Mouse (Mus musculus): ENCODE results near the gene Peg12. TPM values are rescaled to one million over a fixed set of nuclear protein-coding genes. Genes with fewer than 3 reads are reported as not detected.

The Peg12 gene
- polyA plus RNA-seq (2012; rRNA removed) (0.44 and 0.69 TPM in 2 replicates), polyA plus RNA-seq (2014; fragmentation: Nextera tagmentation; extraction: Ambion mirVana) (1.7 and 2.5 TPM in 2 replicates)

GRCm38 (mm10) chr7:62463878-62464755, at the start of gene Peg12:
Gene Peg12 (minus strand): TSS chr7:62464510.
- H3K9ac ChIP-seq (replicated peaks): peak within 1 kb of the TSS; percentile 7; the same call in 1 of the 2 replicates
- H3K4me3 ChIP-seq (ENCODE audit: insufficient read depth in 1 of 2, low read depth in 2 of 2, low read length in 2 of 2): peak within 1 kb of the TSS; percentile 40 to 43
- 11% methylated on average over 70 of the region's 82 CpGs for WGBS (ENCODE audit: insufficient replicate concordance)

GRCm38 (mm10) chr7:62486139-62486538, 21.8 kb upstream of the Peg12 start:
- Histone ChIP-seq H3K9me3 (ENCODE audit: control insufficient read depth, low read length) (no peaks in the 10 kb centered on the region), H3K4me1 (replicated peaks; ENCODE audit: control insufficient read depth in 2 of 2, insufficient read depth in 2 of 2, low read length in 1 of 2) (no peaks in the 10 kb centered on the region), H3K4me3 (ENCODE audit: insufficient read depth in 1 of 2, low read depth in 2 of 2, low read length in 2 of 2) (no peak overlapping the region), H3K9ac (replicated peaks) (no peak overlapping the region), H3K4me2 (ENCODE audit: low read depth) (no peak overlapping the region), H3K27ac (no peak overlapping the region), H3K36me3 (replicated peaks; ENCODE audit: control insufficient read depth, insufficient read depth, low read depth) (no peaks in the 10 kb centered on the region), H3K27me3 (ENCODE audit: control insufficient read depth, insufficient read depth, low read length) (no peaks in the 10 kb centered on the region)
- ATAC-seq (ENCODE audit: insufficient read depth): no peak
- TF ChIP-seq CTCF (IDR thresholded peaks at IDR 0.05; ENCODE audit: low read depth) (no peak), EP300 (IDR thresholded peaks at IDR 0.05; ENCODE audit: low read depth) (no peak)
- no peak for DNase-seq (ENCODE audit: low read depth in 3 of 3, low spot score in 3 of 3)
- 16% methylated on average over 2 of the region's 2 CpGs for WGBS (ENCODE audit: insufficient replicate concordance)

More at GRCm38 (mm10) chr7:62463878-62464755, at the start of gene Peg12:
- Histone ChIP-seq H3K9me3 (ENCODE audit: control insufficient read depth, low read length) (no peaks in the 10 kb centered on the region), H3K36me3 (replicated peaks; ENCODE audit: control insufficient read depth, insufficient read depth, low read depth) (no peaks in the 10 kb centered on the region), H3K4me2 (ENCODE audit: low read depth) (peak within 1 kb of the TSS; percentile 62), H3K27me3 (ENCODE audit: control insufficient read depth, insufficient read depth, low read length) (no peaks in the 10 kb centered on the region), H3K4me1 (replicated peaks; ENCODE audit: control insufficient read depth in 2 of 2, insufficient read depth in 2 of 2, low read length in 1 of 2) (no peaks in the 10 kb centered on the region), H3K27ac (no peak within 1 kb of the TSS)
- DNase-seq (ENCODE audit: low read depth in 3 of 3, low spot score in 3 of 3) (peak; percentile 3 to 10 (median 9)), ATAC-seq (ENCODE audit: insufficient read depth) (peak; percentile 70)
- TF ChIP-seq EP300 (IDR thresholded peaks at IDR 0.05; ENCODE audit: low read depth) (no peak), CTCF (IDR thresholded peaks at IDR 0.05; ENCODE audit: low read depth) (peak; percentile 23; the same call in 1 of the 2 replicates)

GRCm38 (mm10) chr7:62463007-62463877, 1.1 kb downstream of the Peg12 start:
- 29% methylated on average over 55 of the region's 55 CpGs for WGBS (ENCODE audit: insufficient replicate concordance)
- H3K27ac ChIP-seq: no peak overlapping the region
- H3K9me3 ChIP-seq (ENCODE audit: control insufficient read depth, low read length): no peaks in the 10 kb centered on the region
- H3K4me2 ChIP-seq (ENCODE audit: low read depth): peak overlapping the region; percentile 62
- peak overlapping the region; percentile 7; the same call in 1 of the 2 replicates for H3K9ac ChIP-seq (replicated peaks)
- no peaks in the 10 kb centered on the region for H3K27me3 ChIP-seq (ENCODE audit: control insufficient read depth, insufficient read depth, low read length)
- peak overlapping the region; percentile 40 to 43 for H3K4me3 ChIP-seq (ENCODE audit: insufficient read depth in 1 of 2, low read depth in 2 of 2, low read length in 2 of 2)
- no peaks in the 10 kb centered on the region for H3K36me3 ChIP-seq (replicated peaks; ENCODE audit: control insufficient read depth, insufficient read depth, low read depth)
- TF ChIP-seq CTCF (IDR thresholded peaks at IDR 0.05; ENCODE audit: low read depth) (no peak), EP300 (IDR thresholded peaks at IDR 0.05; ENCODE audit: low read depth) (no peak)
- no peak for ATAC-seq (ENCODE audit: insufficient read depth)
- H3K4me1 ChIP-seq (replicated peaks; ENCODE audit: control insufficient read depth in 2 of 2, insufficient read depth in 2 of 2, low read length in 1 of 2): no peaks in the 10 kb centered on the region
- DNase-seq (ENCODE audit: low read depth in 3 of 3, low spot score in 3 of 3): no peak

- TF ChIP-seq CTCF (IDR thresholded peaks at IDR 0.05; ENCODE audit: low read depth) (no peak), EP300 (IDR thresholded peaks at IDR 0.05; ENCODE audit: low read depth) (no peak)
- DNase-seq (ENCODE audit: low read depth in 3 of 3, low spot score in 3 of 3): no peak
- no peak for ATAC-seq (ENCODE audit: insufficient read depth)
- Histone ChIP-seq H3K4me2 (ENCODE audit: low read depth) (peak overlapping the region; percentile 62), H3K27me3 (ENCODE audit: control insufficient read depth, insufficient read depth, low read length) (no peaks in the 10 kb centered on the region), H3K4me1 (replicated peaks; ENCODE audit: control insufficient read depth in 2 of 2, insufficient read depth in 2 of 2, low read length in 1 of 2) (no peaks in the 10 kb centered on the region), H3K27ac (no peak overlapping the region), H3K4me3 (ENCODE audit: insufficient read depth in 1 of 2, low read depth in 2 of 2, low read length in 2 of 2) (peak overlapping the region; percentile 9 to 16; a peak in 2 of 4 replicates), H3K9ac (replicated peaks) (no peak overlapping the region), H3K9me3 (ENCODE audit: control insufficient read depth, low read length) (no peaks in the 10 kb centered on the region), H3K36me3 (replicated peaks; ENCODE audit: control insufficient read depth, insufficient read depth, low read depth) (no peaks in the 10 kb centered on the region)
- 24% methylated on average over 13 of the region's 13 CpGs for WGBS (ENCODE audit: insufficient replicate concordance)
Measured at GRCm38 (mm10) chr7:62462229-62463006, 1.9 kb downstream of the Peg12 start.

Data from liver, embryonic 14.5 days (tissue).